Mouse (Mus musculus) left cerebral cortex, adult 8-10 months (tissue): ENCODE results near the gene Vmn2r32. TPM values are rescaled to one million over a fixed set of nuclear protein-coding genes. Genes with fewer than 3 reads are reported as not detected.
"Not testable (repeated sequence)": the region's sequence is repeated elsewhere in the genome, so short reads cannot be mapped to it uniquely, and the experiment has no call there.

ENCODE experiments used
- DNase-seq, 2 experiments: peaks; one replicate each; pipeline ENCODE4 v3.0.0; 2022; ENCODE audit warnings: low spot score in 2 of 2
- total RNA-seq, 4 experiments: library from RNA; stranded (reverse); gene quantifications; 2 replicates each; pipeline ENCODE4 v1.2.4; 2022

Gene Vmn2r32
- not detected for total RNA-seq

DNA sequence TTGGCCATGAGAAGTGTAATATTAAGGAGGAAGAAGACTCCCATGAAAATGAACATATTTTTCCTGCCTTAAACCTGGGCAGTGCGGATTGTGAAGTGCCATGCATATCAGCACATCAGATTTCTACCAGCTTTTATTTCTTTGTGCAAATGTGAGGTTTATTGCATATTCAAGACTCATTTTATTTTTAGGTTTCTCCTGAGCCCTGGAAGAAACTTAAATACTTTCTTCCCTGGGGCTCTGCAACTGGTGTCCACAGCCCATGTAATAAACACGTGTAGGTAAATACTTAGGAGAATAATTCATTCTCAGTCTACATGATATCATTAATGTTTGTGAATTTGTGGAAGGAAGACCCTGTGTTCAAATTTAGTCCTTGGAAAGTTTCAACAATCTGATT is at the start of gene Vmn2r32:
TSS of gene Vmn2r32 (minus strand) at position 101 of the 400 bp plus-strand sequence.
- not testable (repeated sequence) for DNase-seq

Other genes with a start within 250 kb of the Vmn2r32 start
- 1 to 10 TPM; 1.1 to 2.5 (median 1.8) TPM for gene Vmn2r29, start 232.7 kb downstream of the Vmn2r32 start, total RNA-seq
- gene Gm45844, start 201.7 kb downstream of the Vmn2r32 start, total RNA-seq: 10 to 100 TPM in 2 of 4 experiments, 1 to 10 TPM in 2; 8.7 to 14.7 (median 9.6) TPM
- 100 to 1,000 TPM; 125 to 134 (median 129) TPM for gene Clcn4, start 179.2 kb downstream of the Vmn2r32 start, total RNA-seq
- gene Vmn2r30, start 142.4 kb downstream of the Vmn2r32 start, total RNA-seq: under 1 TPM in 2 of 4 experiments, not detected in 2; 0.06 to 0.07 TPM
- gene Gm45783, start 105.4 kb downstream of the Vmn2r32 start, total RNA-seq: not detected
- gene Vmn2r31, start 80.3 kb downstream of the Vmn2r32 start, total RNA-seq: not detected
- gene Vmn2r33, start 86.8 kb upstream of the Vmn2r32 start, total RNA-seq: not detected
- gene Vmn2r34, start 209.5 kb upstream of the Vmn2r32 start, total RNA-seq: not detected